Mouse (Mus musculus) megakaryocyte, adult 5-6 weeks (primary cell): ENCODE results near the gene Capzb. TPM values are rescaled to one million over a fixed set of nuclear protein-coding genes. Genes with fewer than 3 reads are reported as not detected.

Experiments used
- ATAC-seq: 2 replicates; pipeline ENCODE4 v1.8.0; 2016; ENCODE audit warnings: mild to moderate bottlenecking, inconsistent platforms; ENCODE audit not compliant: poor library complexity, severe bottlenecking
- total RNA-seq, 2 experiments: library from RNA; stranded (forward) in 1 of 2; stranded (reverse) in 1 of 2; fragments of 153-499, 151-499 nt in 1 of 2; fragments of 221-1000, 200-1000 nt in 1 of 2; gene quantifications; 2 replicates each; pipeline versions ENCODE4 v1.2.3 to v1.2.4; 2015 to 2017

The Capzb gene
- total RNA-seq (2015) (683 and 689 TPM in 2 replicates), total RNA-seq (2017) (251 and 275 TPM in 2 replicates)

- ATAC-seq: peak; percentile 75
Measured at GRCm38 (mm10) chr4:139192499-139193175, at the start of gene Capzb. Gene Capzb, plus strand, starts transcription at chr4:139192899.

GRCm38 (mm10) chr4:139142985-139143384, 49.7 kb upstream of the Capzb start:
- ATAC-seq: no peak

DNA sequence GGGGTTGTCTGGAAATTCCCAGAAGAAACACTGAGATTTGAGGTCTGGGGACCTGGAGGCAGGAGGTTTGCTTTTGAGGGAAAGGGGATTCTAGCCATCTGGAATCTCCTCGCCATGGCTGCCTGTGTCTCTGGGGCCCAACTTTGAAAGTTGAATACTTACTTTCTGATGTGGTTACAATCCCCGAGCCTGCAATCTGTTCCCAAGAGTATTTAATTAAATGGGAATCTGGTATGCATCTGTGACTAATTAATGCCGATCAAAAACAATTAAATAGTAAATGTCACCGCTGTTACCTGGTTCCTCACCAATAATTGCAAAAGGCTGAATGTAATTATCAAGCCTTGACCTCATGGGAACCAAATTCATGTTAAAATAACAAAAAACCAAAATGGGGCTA, 48.1 kb upstream of the Capzb start:
- ATAC-seq: no peak

- peak; percentile 49; the same call in 1 of the 2 replicates for ATAC-seq
Measured at GRCm38 (mm10) chr4:139145156-139145555, 47.5 kb upstream of the Capzb start.

DNA sequence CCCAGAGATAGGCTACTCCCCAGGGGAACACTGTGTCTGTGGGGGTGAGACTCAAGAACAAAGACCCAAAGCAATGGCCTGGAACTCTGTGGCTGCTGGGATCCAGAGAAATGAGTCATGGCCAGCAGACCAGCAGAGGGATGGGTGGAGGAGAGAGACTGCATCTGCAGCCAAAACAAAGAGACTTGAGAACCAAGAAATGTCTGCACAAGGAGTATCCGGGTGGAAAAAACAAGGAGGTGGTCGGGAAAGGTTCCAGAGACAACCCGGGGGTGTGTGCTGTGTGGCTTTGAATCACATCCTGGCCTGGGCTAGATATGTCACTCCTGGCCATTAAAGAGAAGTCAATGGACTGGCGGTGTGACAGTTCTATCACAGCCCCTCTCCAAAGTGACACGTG, 45.9 kb upstream of the Capzb start:
- ATAC-seq: no peak

GRCm38 (mm10) chr4:139151370-139151769, 41.3 kb upstream of the Capzb start:
- ATAC-seq: no peak

DNA sequence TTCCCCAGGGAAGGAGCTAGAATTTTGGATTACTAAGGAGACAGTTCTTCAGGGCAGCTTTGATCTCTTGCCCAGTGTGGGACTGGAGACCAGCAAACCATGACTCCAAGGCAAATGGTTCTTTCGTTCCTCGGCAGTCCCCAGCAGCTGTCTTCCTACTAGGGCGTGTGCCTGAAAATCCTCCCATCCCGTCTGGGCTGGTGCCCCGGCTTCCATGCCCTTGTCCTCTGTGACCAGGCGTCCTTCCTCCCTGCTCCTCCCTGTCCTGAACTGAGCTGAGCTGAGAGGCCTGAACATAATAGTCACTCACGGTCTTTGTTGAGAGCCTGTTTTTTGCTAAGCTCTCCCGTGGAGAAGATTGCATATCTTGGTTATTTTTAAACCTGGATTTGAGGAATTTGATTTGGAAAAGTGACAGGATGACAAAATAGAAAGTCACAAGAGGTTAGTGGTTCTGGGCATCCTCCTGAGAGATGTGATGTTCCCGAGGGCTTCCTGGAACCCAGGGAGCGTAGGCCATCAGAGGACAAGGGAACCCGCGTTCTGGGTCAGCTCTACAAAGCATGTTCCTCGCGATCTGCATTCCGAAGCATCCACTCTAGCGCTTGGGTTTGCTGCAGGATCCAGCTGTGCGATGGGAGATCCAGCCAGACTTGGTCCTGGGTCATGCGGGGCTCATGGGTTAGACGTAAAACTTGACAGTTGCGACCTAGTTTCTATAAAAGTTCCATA, 38.0 kb upstream of the Capzb start:
- ATAC-seq: no peak

- 0 out of 2 replicates have a peak, but pooled peaks have one; percentile 33 for ATAC-seq
Measured at GRCm38 (mm10) chr4:139156538-139156937, 36.2 kb upstream of the Capzb start.

- ATAC-seq: no peak
Measured at GRCm38 (mm10) chr4:139158350-139158749, 34.3 kb upstream of the Capzb start.

- ATAC-seq: peak; percentile 80; the same call in 1 of the 2 replicates
Measured at GRCm38 (mm10) chr4:139161076-139161475, 31.6 kb upstream of the Capzb start.

GRCm38 (mm10) chr4:139164082-139164481, 28.6 kb upstream of the Capzb start:
- ATAC-seq: no peak

- ATAC-seq: no peak
Measured at GRCm38 (mm10) chr4:139165259-139165658, 27.4 kb upstream of the Capzb start.

- peak; percentile 50 for ATAC-seq
Measured at GRCm38 (mm10) chr4:139166244-139166643, 26.5 kb upstream of the Capzb start.

GRCm38 (mm10) chr4:139167107-139167506, 25.6 kb upstream of the Capzb start:
- ATAC-seq: no peak

DNA sequence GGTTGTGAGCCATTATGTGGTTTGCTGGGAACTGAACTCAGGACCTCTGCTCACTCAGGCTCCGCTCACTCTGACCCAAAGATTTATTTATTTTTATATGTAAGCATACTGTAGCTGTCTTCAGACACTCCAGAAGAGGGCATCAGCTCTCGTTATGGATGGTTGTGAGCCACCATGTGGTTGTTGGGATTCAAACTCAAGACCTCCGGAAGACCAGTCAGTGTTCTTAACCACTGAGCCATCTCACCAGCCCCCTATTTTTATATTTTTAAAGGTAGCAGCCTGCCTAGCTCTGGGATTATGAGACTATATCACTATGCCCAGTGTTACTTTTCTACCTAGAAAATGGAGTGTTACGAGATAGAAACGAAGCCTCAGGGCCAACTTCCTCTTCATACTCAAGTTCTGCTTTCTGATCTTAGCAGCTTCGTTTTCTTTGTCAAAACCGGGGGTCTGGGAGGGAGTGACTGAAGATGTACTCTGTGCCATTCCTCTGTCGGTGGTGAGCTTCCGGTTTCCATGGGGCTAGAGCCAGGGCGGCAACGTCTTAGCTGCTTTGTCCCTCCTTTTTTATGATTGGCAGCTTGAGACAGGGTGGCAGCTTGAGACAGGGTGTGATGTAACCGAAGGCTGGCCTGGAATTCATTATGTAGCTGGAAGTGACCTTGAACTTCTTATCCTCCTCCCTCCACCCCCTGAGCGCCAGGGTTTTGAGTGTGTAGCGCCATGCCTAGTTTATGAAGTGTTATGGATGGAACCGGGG, 23.5 kb upstream of the Capzb start:
- peak; percentile 96 for ATAC-seq

DNA sequence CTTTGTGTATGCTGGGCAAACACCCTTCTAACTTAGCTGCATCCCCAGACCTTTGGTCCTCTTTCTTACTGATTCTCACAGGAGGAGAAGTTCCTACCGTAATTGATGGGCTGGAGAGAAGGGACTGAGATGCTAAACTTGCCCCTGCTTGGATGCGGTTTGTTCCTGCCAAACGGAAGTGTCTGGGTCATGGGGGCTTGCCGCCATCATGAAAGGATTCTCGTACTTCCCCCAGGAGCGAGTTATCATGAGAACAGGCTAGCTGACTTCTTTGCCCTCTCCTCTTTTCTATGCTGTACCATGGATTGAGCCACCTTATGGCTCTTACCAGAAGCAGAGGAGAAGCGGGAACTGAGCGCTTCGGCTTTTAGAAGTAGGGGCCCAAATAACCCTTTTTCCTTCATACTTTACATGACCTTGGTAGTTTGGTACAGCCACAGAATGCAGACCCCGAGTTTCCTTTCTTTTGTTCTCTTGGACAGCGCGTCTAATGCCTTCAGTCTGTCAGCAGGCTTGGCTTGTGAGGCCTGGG, 22.9 kb upstream of the Capzb start:
- ATAC-seq: no peak

GRCm38 (mm10) chr4:139175061-139175971, 17.4 kb upstream of the Capzb start:
- no peak for ATAC-seq

DNA sequence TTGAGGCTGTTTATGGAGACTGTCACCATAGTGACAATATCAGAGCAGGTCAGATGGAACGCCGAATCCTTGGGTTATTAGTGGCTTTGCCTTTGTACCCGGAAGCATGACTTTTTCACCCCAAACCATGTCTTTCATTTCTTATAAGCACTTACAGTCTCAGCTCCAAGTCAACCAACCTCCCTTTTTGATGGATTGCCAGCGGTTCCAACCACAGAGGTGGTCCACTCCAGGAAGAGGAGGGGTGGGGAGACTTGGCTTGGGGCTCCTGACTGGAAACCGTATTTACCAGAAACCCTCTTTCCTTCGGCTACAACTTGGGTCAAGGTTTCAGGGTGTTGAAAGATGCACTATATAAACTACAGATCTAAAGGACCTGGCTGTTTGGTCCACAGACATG, 16.7 kb upstream of the Capzb start:
- ATAC-seq: no peak

GRCm38 (mm10) chr4:139177921-139178320, 14.8 kb upstream of the Capzb start:
- ATAC-seq: no peak

GRCm38 (mm10) chr4:139178377-139178776, 14.3 kb upstream of the Capzb start:
- peak; percentile 62 for ATAC-seq
